Mouse (Mus musculus) liver, embryonic 11.5 days (tissue): Measurements from ENCODE around the gene Prepl. TPM values are rescaled to one million over a fixed set of nuclear protein-coding genes. Genes with fewer than 3 reads are reported as not detected.

Experiments used
- polyA plus RNA-seq: library from polyadenylated mRNA; unstranded; fragments of >200 nt; fragmentation: Nextera tagmentation; extraction: Ambion mirVana; gene quantifications from 2 replicates; pipeline ENCODE4 v1.2.1, GENCODE M21; 2014

The Prepl gene
- polyA plus RNA-seq, 1 experiment from 2014 or later: 18.9 TPM

Other genes with a start within 250 kb of the Prepl start
- gene Ppm1b, start 133.5 kb downstream of the Prepl start, polyA plus RNA-seq: 73.2 and 80.0 TPM in 2 replicates
- 0.27 and 0.49 TPM in 2 replicates for gene Slc3a1, start 61.9 kb downstream of the Prepl start, polyA plus RNA-seq
- gene Camkmt, start 311 bp upstream of the Prepl start, polyA plus RNA-seq: 6.4 and 6.8 TPM in 2 replicates